Mouse (Mus musculus): ENCODE results near the gene Scamp2. TPM values are rescaled to one million over a fixed set of nuclear protein-coding genes. Genes with fewer than 3 reads are reported as not detected.

The Scamp2 gene
- polyA plus RNA-seq, 2 experiments, result 13.9 to 21.1 TPM

- TF ChIP-seq EP300 (IDR thresholded peaks at IDR 0.05; ENCODE audit: low read depth) (no peak), CTCF (IDR thresholded peaks at IDR 0.05; ENCODE audit: low read depth) (no peak)
- WGBS (ENCODE audit: insufficient replicate concordance), result 59% methylated on average over 8 of the region's 8 CpGs
- no peaks in the 10 kb centered on the region for H3K36me3 ChIP-seq (replicated peaks; ENCODE audit: control insufficient read depth, insufficient read depth, low read depth)
- H3K4me2 ChIP-seq (ENCODE audit: low read depth), result no peak overlapping the region
- peaks cover 5 to 13% of the 10 kb centered on the region in 2 experiments; a peak in 3 of 4 replicates for H3K4me1 ChIP-seq (replicated peaks; ENCODE audit: control insufficient read depth in 2 of 2, insufficient read depth in 2 of 2, low read length in 1 of 2)
- no peaks in the 10 kb centered on the region for H3K9me3 ChIP-seq (ENCODE audit: control insufficient read depth, low read length)
- DNase-seq (ENCODE audit: low read depth in 3 of 3, low spot score in 3 of 3) (no peak), ATAC-seq (ENCODE audit: insufficient read depth) (no peak)
- no peak overlapping the region for H3K27ac ChIP-seq
- no peaks in the 10 kb centered on the region; the same call in 1 of the 2 replicates for H3K27me3 ChIP-seq (ENCODE audit: control insufficient read depth, insufficient read depth, low read length)
- no peak overlapping the region for H3K4me3 ChIP-seq (ENCODE audit: insufficient read depth in 1 of 2, low read depth in 2 of 2, low read length in 2 of 2)
- no peak overlapping the region for H3K9ac ChIP-seq (replicated peaks)
These were observed 38.3 kb downstream of the Scamp2 start for GRCm38 (mm10) chr9:57598851-57599563.

GRCm38 (mm10) chr9:57600620-57601352 lies 40.0 kb downstream of the Scamp2 start:
- DNase-seq (ENCODE audit: low read depth in 3 of 3, low spot score in 3 of 3) (no peak), ATAC-seq (ENCODE audit: insufficient read depth) (peak; percentile 41; the same call in 1 of the 2 replicates)
- no peaks in the 10 kb centered on the region for H3K36me3 ChIP-seq (replicated peaks; ENCODE audit: control insufficient read depth, insufficient read depth, low read depth)
- H3K9me3 ChIP-seq (ENCODE audit: control insufficient read depth, low read length), result no peaks in the 10 kb centered on the region
- no peak overlapping the region for H3K4me3 ChIP-seq (ENCODE audit: insufficient read depth in 1 of 2, low read depth in 2 of 2, low read length in 2 of 2)
- H3K27ac ChIP-seq, result no peak overlapping the region
- WGBS (ENCODE audit: insufficient replicate concordance), result 11% methylated on average over 3 of the region's 3 CpGs
- no peak for TF ChIP-seq EP300 (IDR thresholded peaks at IDR 0.05; ENCODE audit: low read depth)
- TF ChIP-seq CTCF (IDR thresholded peaks at IDR 0.05; ENCODE audit: low read depth), result no peak
- H3K4me2 ChIP-seq (ENCODE audit: low read depth), result no peak overlapping the region
- H3K27me3 ChIP-seq (ENCODE audit: control insufficient read depth, insufficient read depth, low read length), result peaks cover 8% of the 10 kb centered on the region
- peaks cover 5 to 13% of the 10 kb centered on the region in 2 experiments; a peak in 3 of 4 replicates for H3K4me1 ChIP-seq (replicated peaks; ENCODE audit: control insufficient read depth in 2 of 2, insufficient read depth in 2 of 2, low read length in 1 of 2)
- H3K9ac ChIP-seq (replicated peaks), result no peak overlapping the region

DNA sequence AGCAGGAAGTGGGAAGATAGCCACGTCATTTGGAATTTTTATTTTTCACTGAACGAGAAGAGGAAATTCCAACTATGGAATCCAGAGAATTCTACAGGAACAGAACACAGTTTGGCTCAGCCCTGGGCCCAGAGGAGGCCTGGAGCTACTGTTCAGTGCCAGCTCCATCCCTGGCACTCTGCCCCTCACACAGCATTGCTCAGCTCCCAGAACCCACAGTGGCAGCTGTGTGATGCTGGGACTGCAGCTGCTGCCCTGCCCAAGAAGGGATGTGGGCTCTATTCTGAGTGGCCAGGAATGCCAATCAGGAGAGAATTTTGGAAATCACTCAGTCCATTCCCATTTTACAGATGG lies 40.6 kb downstream of the Scamp2 start:
- Histone ChIP-seq H3K4me3 (ENCODE audit: insufficient read depth in 1 of 2, low read depth in 2 of 2, low read length in 2 of 2) (no peak overlapping the region), H3K27ac (no peak overlapping the region), H3K36me3 (replicated peaks; ENCODE audit: control insufficient read depth, insufficient read depth, low read depth) (no peaks in the 10 kb centered on the region), H3K9me3 (ENCODE audit: control insufficient read depth, low read length) (no peaks in the 10 kb centered on the region), H3K27me3 (ENCODE audit: control insufficient read depth, insufficient read depth, low read length) (peaks cover 13% of the 10 kb centered on the region), H3K4me1 (replicated peaks; ENCODE audit: control insufficient read depth in 2 of 2, insufficient read depth in 2 of 2, low read length in 1 of 2) (peaks cover 5 to 13% of the 10 kb centered on the region in 2 experiments; a peak in 3 of 4 replicates), H3K9ac (replicated peaks) (no peak overlapping the region), H3K4me2 (ENCODE audit: low read depth) (no peak overlapping the region)
- 55% methylated on average over 2 of the region's 2 CpGs for WGBS (ENCODE audit: insufficient replicate concordance)
- DNase-seq (ENCODE audit: low read depth in 3 of 3, low spot score in 3 of 3), result no peak
- no peak for TF ChIP-seq EP300 (IDR thresholded peaks at IDR 0.05; ENCODE audit: low read depth)
- ATAC-seq (ENCODE audit: insufficient read depth), result no peak

GRCm38 (mm10) chr9:57602098-57602497 lies 41.4 kb downstream of the Scamp2 start:
- H3K4me2 ChIP-seq (ENCODE audit: low read depth), result no peak overlapping the region
- H3K4me1 ChIP-seq (replicated peaks; ENCODE audit: control insufficient read depth in 2 of 2, insufficient read depth in 2 of 2, low read length in 1 of 2), result peaks cover 5 to 13% of the 10 kb centered on the region in 2 experiments; a peak in 3 of 4 replicates
- no peak overlapping the region for H3K9ac ChIP-seq (replicated peaks)
- H3K9me3 ChIP-seq (ENCODE audit: control insufficient read depth, low read length), result no peaks in the 10 kb centered on the region
- DNase-seq (ENCODE audit: low read depth in 3 of 3, low spot score in 3 of 3), result no peak
- TF ChIP-seq EP300 (IDR thresholded peaks at IDR 0.05; ENCODE audit: low read depth) (no peak), CTCF (IDR thresholded peaks at IDR 0.05; ENCODE audit: low read depth) (no peak)
- WGBS (ENCODE audit: insufficient replicate concordance), result 46% methylated on average over 8 of the region's 8 CpGs
- H3K27ac ChIP-seq, result no peak overlapping the region
- ATAC-seq (ENCODE audit: insufficient read depth), result no peak
- H3K36me3 ChIP-seq (replicated peaks; ENCODE audit: control insufficient read depth, insufficient read depth, low read depth), result no peaks in the 10 kb centered on the region
- H3K4me3 ChIP-seq (ENCODE audit: insufficient read depth in 1 of 2, low read depth in 2 of 2, low read length in 2 of 2), result no peak overlapping the region
- H3K27me3 ChIP-seq (ENCODE audit: control insufficient read depth, insufficient read depth, low read length), result peaks cover 13% of the 10 kb centered on the region

- H3K36me3 ChIP-seq (replicated peaks; ENCODE audit: control insufficient read depth, insufficient read depth, low read depth), result no peaks in the 10 kb centered on the region
- no peak overlapping the region for H3K4me3 ChIP-seq (ENCODE audit: insufficient read depth in 1 of 2, low read depth in 2 of 2, low read length in 2 of 2)
- no peak overlapping the region for H3K27ac ChIP-seq
- WGBS (ENCODE audit: insufficient replicate concordance), result 60% methylated on average over 4 of the region's 4 CpGs
- DNase-seq (ENCODE audit: low read depth in 3 of 3, low spot score in 3 of 3) (no peak), ATAC-seq (ENCODE audit: insufficient read depth) (no peak)
- no peaks in the 10 kb centered on the region for H3K9me3 ChIP-seq (ENCODE audit: control insufficient read depth, low read length)
- H3K27me3 ChIP-seq (ENCODE audit: control insufficient read depth, insufficient read depth, low read length), result peaks cover 13% of the 10 kb centered on the region
- no peak overlapping the region for H3K9ac ChIP-seq (replicated peaks)
- H3K4me2 ChIP-seq (ENCODE audit: low read depth), result no peak overlapping the region
- no peak for TF ChIP-seq CTCF (IDR thresholded peaks at IDR 0.05; ENCODE audit: low read depth)
- TF ChIP-seq EP300 (IDR thresholded peaks at IDR 0.05; ENCODE audit: low read depth), result no peak
- H3K4me1 ChIP-seq (replicated peaks; ENCODE audit: control insufficient read depth in 2 of 2, insufficient read depth in 2 of 2, low read length in 1 of 2), result peaks cover 5 to 12% of the 10 kb centered on the region in 2 experiments; a peak in 3 of 4 replicates
These were observed 44.1 kb downstream of the Scamp2 start for GRCm38 (mm10) chr9:57604875-57605274.

All from liver, embryonic 14.5 days (tissue).